Mouse (Mus musculus) embryo, embryonic 10.5 days (tissue): ENCODE data around the gene Macf1.
A peak's percentile ranks its signal among the peaks of the same experiment; 100 is the strongest.

Experiments
- DNase-seq: peaks from one replicate; pipeline ENCODE4 v3.0.0-alpha.2; 2015; ENCODE audit warnings: low spot score

Gene Macf1

DNA sequence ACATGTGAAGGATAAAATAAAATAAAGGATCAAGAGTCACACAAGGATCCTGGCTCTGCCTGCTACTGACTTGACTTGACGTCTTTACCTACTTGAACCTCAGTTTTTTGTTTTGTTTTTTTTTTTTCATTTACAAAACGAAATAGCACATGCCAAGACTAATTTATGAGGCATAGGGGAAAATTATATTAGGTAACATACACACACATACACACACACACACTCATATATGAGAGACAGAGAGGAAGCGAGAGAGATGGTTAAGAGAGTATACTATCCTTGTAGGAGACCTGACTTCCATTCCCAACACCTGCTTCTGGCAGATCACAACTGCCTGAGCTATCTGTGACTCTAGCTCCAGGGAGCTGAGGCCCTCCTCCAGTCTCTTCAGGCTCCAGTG is at the start of gene Macf1:
Macf1 (minus strand) TSS at position 101 of the 400 bp plus-strand sequence.
- no peak for DNase-seq

DNA sequence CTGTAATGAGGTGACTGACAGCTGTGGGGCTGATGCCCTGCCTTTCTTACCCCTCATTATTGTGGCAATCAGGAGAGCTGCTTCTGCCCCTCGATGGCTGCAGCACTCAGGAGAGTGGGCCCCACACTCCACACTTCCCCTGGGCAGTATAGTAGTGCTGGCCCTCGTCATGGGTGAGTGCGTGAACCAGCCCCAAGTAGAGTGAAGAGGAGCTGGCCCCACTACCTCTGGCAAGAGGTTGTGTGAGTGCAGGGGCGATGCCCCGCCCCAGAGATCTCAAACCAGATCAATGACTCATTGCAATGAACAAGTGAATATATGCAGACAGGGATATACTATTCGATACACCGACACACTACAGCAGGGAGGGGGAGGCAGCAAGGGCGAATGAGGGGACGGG is 49.4 kb upstream of the Macf1 start:
- DNase-seq, result no peak

DNA sequence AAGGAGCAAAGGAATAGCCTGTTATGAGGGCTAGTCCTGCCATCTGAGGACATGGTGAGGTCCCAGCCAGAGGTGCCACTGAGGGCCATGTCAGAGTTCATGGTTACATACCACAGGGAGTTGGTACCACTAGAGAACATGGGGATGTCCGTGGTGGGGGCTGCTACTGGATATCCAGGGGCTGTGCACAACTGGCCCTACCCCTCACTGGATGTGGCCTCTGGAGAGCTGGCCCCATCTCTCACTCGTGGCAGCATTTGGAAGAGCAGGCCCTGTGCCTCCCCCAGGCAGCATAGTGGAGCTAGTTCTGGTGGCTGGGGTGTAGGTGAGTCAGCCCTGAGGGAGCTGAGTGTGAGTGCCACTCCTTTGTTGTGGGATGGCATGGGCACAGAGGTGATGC is 48.8 kb upstream of the Macf1 start:
- no peak for DNase-seq

DNA sequence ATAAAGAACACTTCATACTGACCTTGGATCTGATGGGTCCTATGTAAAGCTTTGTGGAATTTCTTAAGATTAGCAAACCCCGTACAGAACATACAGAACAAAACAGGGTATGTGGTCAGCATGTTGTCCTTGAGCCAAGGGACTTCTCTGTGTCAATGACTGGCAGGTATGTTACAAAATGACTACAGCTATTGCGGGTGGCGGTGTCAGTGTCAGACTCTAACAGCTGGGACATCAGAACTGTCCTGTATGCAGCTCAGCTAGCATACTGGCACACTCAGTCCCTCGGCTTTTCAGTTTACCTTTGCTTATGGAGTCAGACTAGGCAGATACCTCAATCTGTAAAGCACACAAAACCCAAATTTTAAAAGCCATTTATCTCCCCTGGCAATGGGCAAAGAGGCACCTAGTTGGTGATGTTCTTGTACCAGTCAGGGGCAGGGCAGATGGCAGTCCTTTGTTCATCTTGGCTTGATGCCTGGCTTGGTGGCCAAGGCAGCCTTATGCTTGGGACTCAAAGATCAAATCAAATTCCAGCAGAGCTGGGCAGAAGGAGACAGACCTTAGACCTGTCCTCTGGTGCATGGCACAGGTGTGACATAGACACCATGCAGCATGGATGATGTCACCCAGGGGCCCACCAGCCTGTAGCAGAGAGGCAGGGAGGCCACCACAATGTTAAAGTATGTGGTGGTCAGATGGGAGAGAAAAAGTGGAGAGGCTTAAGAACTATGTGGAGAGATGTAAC is 48.2 kb upstream of the Macf1 start:
- DNase-seq, result no peak

- DNase-seq, result no peak
Measured at GRCm38 (mm10) chr4:123721761-123722160, 37.6 kb upstream of the Macf1 start.

GRCm38 (mm10) chr4:123718434-123718780 is 34.2 kb upstream of the Macf1 start:
- no peak for DNase-seq

DNA sequence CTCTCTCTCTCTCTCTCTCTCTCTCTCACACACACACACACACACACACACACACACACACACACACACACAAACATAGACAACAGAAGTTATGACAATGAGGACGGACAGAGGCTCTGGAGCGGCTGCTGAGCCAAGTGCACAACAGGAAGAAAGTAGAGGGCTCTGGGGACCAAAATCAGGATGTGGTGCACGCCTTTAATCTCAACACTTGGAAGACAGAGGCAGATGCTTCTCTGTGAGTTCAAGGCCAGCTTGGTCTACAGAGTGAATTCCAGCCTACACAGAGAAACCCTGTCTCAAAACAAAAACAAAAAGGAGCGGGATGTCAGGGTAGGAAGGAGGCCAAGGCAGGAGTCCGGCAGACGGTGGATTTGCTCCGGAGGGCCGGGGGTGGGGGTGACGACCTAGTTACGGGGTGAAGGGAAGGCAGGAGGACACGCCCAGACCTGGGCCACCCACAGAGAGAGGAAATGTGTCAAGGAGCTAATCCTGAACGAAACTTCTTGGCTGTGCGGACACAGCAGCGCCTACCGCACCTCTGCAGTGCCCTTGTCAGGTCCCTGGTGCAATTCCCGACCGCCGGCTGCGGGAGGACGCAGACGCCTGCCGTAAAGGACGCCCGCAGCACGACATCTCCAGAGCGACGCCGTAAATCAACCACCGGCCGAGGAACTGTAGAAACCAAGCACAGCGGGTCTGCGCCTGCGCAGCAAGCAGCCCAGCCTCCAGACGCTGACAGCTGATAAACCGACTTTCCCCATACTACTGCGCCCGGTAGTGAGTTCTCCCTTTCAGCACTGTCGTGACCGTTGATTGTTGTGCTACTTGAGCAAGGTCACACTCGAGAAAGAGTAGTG is 33.6 kb upstream of the Macf1 start, which contains the start of gene Ndufs5:
Ndufs5 (minus strand) TSS at position 629 of the 860 bp plus-strand sequence.
- DNase-seq, result peak; percentile 97

DNA sequence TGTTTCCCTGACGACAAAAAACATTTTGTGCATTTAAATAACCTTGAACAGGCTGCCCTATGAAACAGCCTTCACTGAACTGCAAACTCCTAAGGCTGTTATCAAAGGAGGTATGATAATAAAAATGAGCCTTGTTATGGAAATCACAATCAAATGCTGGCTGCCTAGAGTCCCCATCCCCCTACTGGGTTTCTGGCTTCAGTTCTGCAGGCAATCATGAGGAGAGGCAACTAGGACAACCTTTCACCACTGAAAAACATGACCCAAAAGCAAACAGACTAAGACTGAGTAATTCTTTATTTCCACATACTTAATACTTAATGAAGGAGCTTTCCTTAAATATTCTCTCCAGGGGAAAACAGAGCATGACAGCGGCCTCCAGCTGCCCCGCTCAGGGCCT is 28.3 kb upstream of the Macf1 start:
- DNase-seq, result no peak

GRCm38 (mm10) chr4:123707340-123707739 is 23.2 kb upstream of the Macf1 start:
- DNase-seq, result no peak

- no peak for DNase-seq
Measured at GRCm38 (mm10) chr4:123705340-123705739, 21.2 kb upstream of the Macf1 start.

GRCm38 (mm10) chr4:123693384-123693783 is 9.2 kb upstream of the Macf1 start:
- no peak for DNase-seq

- no peak for DNase-seq
Measured at GRCm38 (mm10) chr4:123692071-123692470, 7.9 kb upstream of the Macf1 start.

GRCm38 (mm10) chr4:123690311-123690710 is 6.2 kb upstream of the Macf1 start:
- no peak for DNase-seq

DNA sequence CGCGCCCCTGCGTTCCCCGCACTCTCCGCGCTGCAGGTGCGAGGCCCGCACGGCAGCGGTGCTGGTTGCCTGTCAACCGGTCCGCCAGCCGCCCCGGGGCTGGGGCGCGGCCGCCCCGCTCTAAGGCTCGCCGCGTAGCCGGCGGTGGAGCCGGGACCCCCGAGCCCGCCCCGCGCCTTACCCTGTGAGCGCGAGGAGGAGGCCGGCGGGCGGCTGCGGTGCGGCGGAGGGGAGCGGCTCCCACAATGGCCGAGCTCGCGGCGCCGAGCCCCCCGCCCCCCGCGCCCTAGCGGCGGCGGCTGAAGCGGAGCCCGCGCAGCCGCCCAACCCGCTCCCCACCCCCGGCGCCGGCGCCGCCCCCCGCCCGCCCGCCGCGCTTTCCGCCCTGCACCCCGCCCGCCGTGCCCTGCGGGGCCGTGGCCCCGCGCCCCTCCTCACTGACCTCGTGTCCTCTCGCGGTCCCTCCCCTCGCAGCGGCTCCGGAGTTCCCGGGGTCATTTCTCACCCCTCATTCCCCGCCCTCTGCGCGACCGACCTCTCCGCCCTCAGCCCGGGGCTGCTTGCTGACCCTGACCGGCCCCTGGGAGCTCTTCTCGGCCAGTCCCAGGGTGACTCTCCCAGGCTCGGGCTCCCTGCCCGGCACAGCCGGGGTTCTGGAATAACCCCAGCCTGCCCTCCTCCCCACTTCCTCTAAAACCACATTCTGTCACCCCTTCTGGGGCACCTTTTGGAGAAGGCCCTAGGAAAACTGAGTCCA is 3.0 kb upstream of the Macf1 start:
- peak; percentile 75 for DNase-seq

GRCm38 (mm10) chr4:123686368-123687024 is 2.3 kb upstream of the Macf1 start:
- DNase-seq, result peak; percentile 25

DNA sequence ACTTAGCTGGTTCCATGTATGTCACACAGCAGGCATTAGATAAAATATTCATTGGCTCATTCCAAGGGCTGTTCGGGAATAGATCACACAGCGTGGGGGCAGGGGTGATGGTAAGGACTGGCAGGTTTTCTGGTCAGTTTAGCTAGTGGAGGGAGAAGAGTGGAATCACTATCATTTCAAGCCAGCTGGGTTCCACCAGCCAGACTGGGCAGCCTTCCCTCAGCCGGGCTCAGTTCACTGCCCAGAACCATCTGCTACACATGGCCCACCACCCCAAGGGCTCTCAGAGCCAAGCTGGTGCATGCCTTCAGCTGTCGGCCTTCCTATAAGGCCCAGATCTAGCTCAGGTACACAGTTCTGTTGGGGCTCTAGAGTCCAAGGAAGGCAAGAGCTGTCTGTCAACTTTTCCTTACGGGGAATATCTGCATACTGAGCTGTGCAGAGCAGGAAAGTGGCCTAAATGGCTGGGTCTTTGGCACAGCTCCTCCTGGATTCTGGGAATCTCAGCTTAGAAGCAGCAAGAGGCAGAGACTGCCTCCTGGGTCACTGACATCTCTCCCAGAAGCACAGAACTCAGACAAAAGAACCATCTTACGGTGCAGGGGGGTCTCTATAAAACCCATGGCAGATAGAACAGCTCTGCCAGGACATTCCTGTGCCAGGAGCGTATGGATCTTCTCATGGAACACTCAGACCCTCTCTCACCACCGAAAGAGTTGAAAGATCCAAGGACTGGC is 1.5 kb upstream of the Macf1 start:
- no peak for DNase-seq

GRCm38 (mm10) chr4:123685046-123685445 is 886 bp upstream of the Macf1 start:
- no peak for DNase-seq

DNA sequence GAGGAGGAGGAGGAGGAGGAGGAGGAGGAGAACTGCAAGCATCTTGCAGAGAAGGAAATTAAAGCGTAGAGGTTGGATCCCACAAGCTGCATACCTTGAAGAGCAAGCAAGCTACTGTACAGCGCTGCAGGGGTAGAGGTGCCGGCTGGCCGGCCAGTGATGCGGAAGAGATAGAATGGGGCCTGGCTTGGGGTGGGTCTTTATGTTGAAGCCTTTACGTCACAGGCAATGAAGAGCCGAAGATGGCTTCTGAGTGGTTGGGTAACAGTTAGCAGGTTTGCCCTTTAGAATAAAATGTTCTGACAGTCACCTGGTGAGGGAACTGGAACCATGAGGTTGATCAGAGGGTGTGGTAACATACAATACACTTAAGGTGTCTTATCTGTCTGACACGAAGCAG is 1.9 kb downstream of the Macf1 start:
- DNase-seq, result no peak

- DNase-seq, result no peak
Measured at GRCm38 (mm10) chr4:123680962-123681361, 3.2 kb downstream of the Macf1 start.

DNA sequence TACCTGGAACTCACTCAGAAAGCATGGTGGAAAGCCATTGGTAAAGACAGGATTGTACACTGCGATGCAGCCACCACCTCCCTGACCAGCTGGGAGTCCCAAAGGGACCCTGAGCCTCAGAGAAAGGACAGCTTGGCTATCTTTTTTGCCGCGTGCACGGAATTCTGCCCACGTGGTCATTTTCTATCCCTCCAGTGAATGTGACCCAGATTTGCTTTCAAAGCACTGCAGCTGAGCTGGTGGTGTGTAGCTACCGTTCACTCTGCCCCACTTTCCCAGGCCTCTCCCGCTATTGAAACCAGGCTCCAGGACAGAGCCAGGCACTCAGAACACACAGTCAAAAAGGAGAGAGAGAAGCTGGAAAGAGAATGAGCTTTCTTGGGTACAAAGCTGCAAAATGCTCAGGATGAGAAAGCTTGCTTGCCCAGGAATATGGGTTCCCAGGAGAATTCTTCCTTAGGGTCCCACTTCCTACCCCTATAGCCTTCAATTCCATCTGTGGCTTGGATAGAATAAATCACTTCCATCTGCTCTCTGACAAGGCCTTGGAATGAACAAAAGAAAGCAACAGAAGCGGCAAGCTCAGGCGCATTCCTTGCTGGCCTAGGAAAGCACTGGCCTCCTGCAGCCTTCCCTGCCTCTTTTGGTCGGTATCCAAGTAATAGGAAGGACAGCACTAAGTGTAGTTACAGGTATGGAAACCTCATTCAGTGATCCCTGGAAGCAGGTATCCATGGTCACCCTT is 6.9 kb downstream of the Macf1 start:
- peak; percentile 50 for DNase-seq

GRCm38 (mm10) chr4:123670598-123670997 is 13.6 kb downstream of the Macf1 start:
- peak; percentile 54 for DNase-seq
